Comparison of ENCODE assay signal across 8 mouse cellular contexts in the genomic region with DNA sequence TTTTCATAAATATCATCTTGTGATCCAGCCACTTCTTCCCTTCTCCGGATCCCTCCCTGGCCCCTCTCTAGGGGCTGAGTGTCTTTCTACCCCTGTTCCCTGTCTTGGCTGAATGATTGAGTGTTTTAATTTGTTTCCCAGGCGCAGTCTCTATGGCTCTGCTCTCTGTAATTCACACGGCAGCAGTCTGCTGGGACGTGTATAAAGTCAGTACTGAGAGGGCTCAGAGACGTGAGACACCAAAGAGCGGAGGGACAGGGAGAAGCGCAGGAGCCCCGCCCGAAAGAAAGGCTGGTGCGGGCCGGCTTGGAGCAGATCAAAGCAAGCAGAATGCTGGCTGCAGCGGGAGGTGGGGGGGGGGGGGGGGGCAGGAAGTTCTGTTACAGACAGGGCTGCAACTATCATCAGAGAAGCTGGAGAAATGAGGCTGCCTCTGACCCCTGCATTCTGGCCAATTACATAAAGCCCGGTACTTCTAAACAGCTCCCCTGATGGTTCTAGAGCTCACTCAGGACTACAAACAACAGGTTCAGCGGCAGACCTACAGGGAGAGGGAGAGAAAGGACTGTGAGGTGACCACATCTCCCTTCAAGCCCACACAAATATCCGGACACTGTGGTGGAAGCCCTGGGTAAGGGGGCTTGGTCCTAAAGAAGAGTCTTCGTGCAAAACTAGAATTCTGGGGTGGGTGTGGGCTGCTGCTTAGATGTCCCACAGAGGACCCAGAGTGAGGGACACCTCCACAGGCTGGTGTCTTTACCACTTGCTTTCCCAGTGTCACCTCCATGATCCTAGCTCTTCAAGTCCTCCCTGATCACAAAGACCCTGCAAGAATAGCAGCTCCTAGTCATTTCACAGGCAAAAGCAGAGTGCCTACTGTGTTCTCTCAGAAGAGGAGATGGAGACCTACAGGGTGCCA. TPM values are rescaled to one million over a fixed set of nuclear protein-coding genes. Genes with fewer than 3 reads are reported as not detected.
A peak's percentile ranks its signal among the peaks of the same experiment; 100 is the strongest.
DNase-seq lines count a peak whose midpoint lies in the region; ATAC-seq and TF ChIP-seq lines count a peak whose summit lies in the region.

No protein-coding gene starts in this region.

- no peak for TF ChIP-seq POLR2A in lung, adult 2 months (IDR thresholded peaks at IDR 0.05; ENCODE audit: borderline replicate concordance, extremely low read depth, low read depth, low read length)

- no peak for DNase-seq in lung, adult 2 months
- DNase-seq in forebrain, embryonic 10.5 days (ENCODE audit: extremely low spot score, low spot score) = peak; percentile 27
- peak; percentile 69 for DNase-seq in intestine, embryonic 14.5 days (ENCODE audit: low spot score)
- peak; percentile 23 for DNase-seq in lung, postnatal 0 days (ENCODE audit: low spot score)
- DNase-seq in cerebellum, postnatal 36 days = no peak

- WGBS in lung, embryonic 15.5 days = 5% methylated on average over 16 of the region's 16 CpGs
- 8% methylated on average over 16 of the region's 16 CpGs for WGBS in lung, adult 2 months
- WGBS in forebrain, embryonic 10.5 days = 2% methylated on average over 16 of the region's 16 CpGs
- WGBS in intestine, embryonic 14.5 days = 1% methylated on average over 16 of the region's 16 CpGs
- 4% methylated on average over 16 of the region's 16 CpGs for WGBS in lung, postnatal 0 days
- 3% methylated on average over 16 of the region's 16 CpGs for WGBS in stomach, embryonic 15.5 days

- H3K27ac ChIP-seq in lung, embryonic 15.5 days = no peak overlapping the region
- peak overlapping the region; percentile 77 for H3K27ac ChIP-seq in forebrain, embryonic 10.5 days
- H3K27ac ChIP-seq in intestine, embryonic 14.5 days (ENCODE audit: low read depth) = 0 out of 2 replicates have a peak overlapping the region, but pooled peaks have one; percentile 11
- H3K27ac ChIP-seq in lung, postnatal 0 days (ENCODE audit: low read length) = no peak overlapping the region
- H3K27ac ChIP-seq in stomach, embryonic 15.5 days = no peak overlapping the region

- peaks cover 16% of the 10 kb centered on the region for H3K4me1 ChIP-seq in lung, embryonic 15.5 days
- H3K4me1 ChIP-seq in lung, adult 2 months (ENCODE audit: control insufficient read depth, insufficient read depth, low read length) = no peaks in the 10 kb centered on the region
- H3K4me1 ChIP-seq in forebrain, embryonic 10.5 days = peaks cover 34% of the 10 kb centered on the region
- H3K4me1 ChIP-seq in intestine, embryonic 14.5 days (replicated peaks; ENCODE audit: control insufficient read depth, insufficient read depth, low read length) = peaks cover 10% of the 10 kb centered on the region
- H3K4me1 ChIP-seq in lung, postnatal 0 days (ENCODE audit: insufficient read depth, low read depth, low read length) = no peaks in the 10 kb centered on the region
- H3K4me1 ChIP-seq in stomach, embryonic 15.5 days = peaks cover 14% of the 10 kb centered on the region

- TF ChIP-seq CTCF in lung, adult 2 months (IDR thresholded peaks at IDR 0.05; ENCODE audit: insufficient read depth, low read length) = no peak
- TF ChIP-seq CTCF in lung, postnatal 0 days (IDR thresholded peaks at IDR 0.05) = no peak

- no peak overlapping the region for H3K4me3 ChIP-seq in lung, embryonic 15.5 days
- no peak overlapping the region for H3K4me3 ChIP-seq in lung, adult 2 months (replicated peaks; ENCODE audit: extremely low read depth, low read depth, low read length)
- peak overlapping the region; percentile 40 for H3K4me3 ChIP-seq in forebrain, embryonic 10.5 days
- peak overlapping the region; percentile 17; the same call in 1 of the 2 replicates for H3K4me3 ChIP-seq in intestine, embryonic 14.5 days (ENCODE audit: low read depth, low read length)
- H3K4me3 ChIP-seq in lung, postnatal 0 days (ENCODE audit: low read depth, low read length) = no peak overlapping the region
- 0 out of 2 replicates have a peak overlapping the region, but pooled peaks have one; percentile 1 for H3K4me3 ChIP-seq in stomach, embryonic 15.5 days (replicated peaks)

- no peak overlapping the region for H3K9ac ChIP-seq in lung, embryonic 15.5 days
- H3K9ac ChIP-seq in intestine, embryonic 14.5 days (ENCODE audit: low read length) = peak overlapping the region; percentile 11; the same call in 1 of the 2 replicates
- no peak overlapping the region for H3K9ac ChIP-seq in lung, postnatal 0 days (replicated peaks; ENCODE audit: low read depth)
- H3K9ac ChIP-seq in stomach, embryonic 15.5 days = no peak overlapping the region

- peak; percentile 40 for ATAC-seq in lung, embryonic 15.5 days (ENCODE audit: borderline replicate concordance, extremely low read depth, low FRiP score, low TSS enrichment)
- peak; percentile 67 for ATAC-seq in intestine, embryonic 14.5 days (replicated peaks; ENCODE audit: low FRiP score, low TSS enrichment, low read depth)
- peak; percentile 47; the same call in 1 of the 2 replicates for ATAC-seq in lung, postnatal 0 days
- peak; percentile 54; the same call in 1 of the 2 replicates for ATAC-seq in stomach, embryonic 15.5 days (ENCODE audit: insufficient read depth, low FRiP score, low read depth)
- no peak for ATAC-seq in erythroblast, adult 5-6 weeks (replicated peaks; ENCODE audit: low FRiP score, poor library complexity, severe bottlenecking)

- no peaks in the 10 kb centered on the region for H3K36me3 ChIP-seq in lung, embryonic 15.5 days
- no peaks in the 10 kb centered on the region for H3K36me3 ChIP-seq in forebrain, embryonic 10.5 days (replicated peaks)
- H3K36me3 ChIP-seq in intestine, embryonic 14.5 days (ENCODE audit: control insufficient read depth, insufficient read depth, low read length) = no peaks in the 10 kb centered on the region
- H3K36me3 ChIP-seq in lung, postnatal 0 days (ENCODE audit: insufficient read depth, low read length) = no peaks in the 10 kb centered on the region
- no peaks in the 10 kb centered on the region for H3K36me3 ChIP-seq in stomach, embryonic 15.5 days

- H3K4me2 ChIP-seq in lung, embryonic 15.5 days = peak overlapping the region; percentile 48
- peak overlapping the region; percentile 48 for H3K4me2 ChIP-seq in intestine, embryonic 14.5 days (ENCODE audit: low read length)
- peak overlapping the region; percentile 25; the same call in 1 of the 2 replicates for H3K4me2 ChIP-seq in lung, postnatal 0 days (replicated peaks; ENCODE audit: low read depth, low read length)
- H3K4me2 ChIP-seq in stomach, embryonic 15.5 days = peak overlapping the region; percentile 40

- no peak for TF ChIP-seq EP300 in lung, postnatal 0 days (IDR thresholded peaks at IDR 0.05)

- H3K27me3 ChIP-seq in lung, embryonic 15.5 days = peaks cover 8% of the 10 kb centered on the region; the same call in 1 of the 2 replicates
- peaks cover 46% of the 10 kb centered on the region for H3K27me3 ChIP-seq in forebrain, embryonic 10.5 days (ENCODE audit: poor library complexity, severe bottlenecking)
- H3K27me3 ChIP-seq in intestine, embryonic 14.5 days (replicated peaks; ENCODE audit: control insufficient read depth, insufficient read depth, low read length) = no peaks in the 10 kb centered on the region
- H3K27me3 ChIP-seq in lung, postnatal 0 days (replicated peaks; ENCODE audit: insufficient read depth, low read length) = no peaks in the 10 kb centered on the region
- H3K27me3 ChIP-seq in stomach, embryonic 15.5 days (replicated peaks) = no peaks in the 10 kb centered on the region

- H3K9me3 ChIP-seq in lung, embryonic 15.5 days = no peaks in the 10 kb centered on the region
- no peaks in the 10 kb centered on the region for H3K9me3 ChIP-seq in forebrain, embryonic 10.5 days
- H3K9me3 ChIP-seq in intestine, embryonic 14.5 days (ENCODE audit: control insufficient read depth, low read length) = no peaks in the 10 kb centered on the region
- no peaks in the 10 kb centered on the region for H3K9me3 ChIP-seq in lung, postnatal 0 days (ENCODE audit: low read length)
- no peaks in the 10 kb centered on the region for H3K9me3 ChIP-seq in stomach, embryonic 15.5 days

RNA-seq across cellular contexts. Expression of a gene that starts 20.7 kb away (rescaled TPM):
- polyA plus RNA-seq in lung, embryonic 15.5 days (2015; fragmentation: Nextera tagmentation; extraction: Ambion mirVana) = 123 and 130 TPM in 2 replicates
- polyA plus RNA-seq in lung, adult 2 months (2012; rRNA removed) = 17.7 and 20.1 TPM in 2 replicates
- polyA plus RNA-seq in forebrain, embryonic 10.5 days (2016; fragmentation: Nextera tagmentation; extraction: Ambion mirVana) = 328 and 332 TPM in 2 replicates
- polyA plus RNA-seq in intestine, embryonic 14.5 days (2014; fragmentation: Nextera tagmentation; extraction: Ambion mirVana) = 139 and 145 TPM in 2 replicates
- polyA plus RNA-seq in lung, postnatal 0 days (2015; fragmentation: Nextera tagmentation; extraction: Ambion mirVana) = 21.0 and 23.1 TPM in 2 replicates
- polyA plus RNA-seq in stomach, embryonic 15.5 days (2015; fragmentation: Nextera tagmentation; extraction: Ambion mirVana) = 113 and 125 TPM in 2 replicates
- 13.4 and 20.6 TPM in 2 replicates for total RNA-seq in erythroblast, adult 5-6 weeks (2015; ENCODE audit: low replicate concordance)
- total RNA-seq in erythroblast, adult 5-6 weeks (2017; ENCODE audit: low replicate concordance) = 23.5 and 26.2 TPM in 2 replicates

Comparison
In these comparisons a context has a peak if more than half of its experiments do, and no peak if none do; other contexts are left out.
1. DNase-seq: peak in forebrain, embryonic 10.5 days (single experiment), intestine, embryonic 14.5 days (single experiment) and lung, postnatal 0 days (single experiment); none in lung, adult 2 months (single experiment) and cerebellum, postnatal 36 days (0 of 2).
2. H3K27ac ChIP-seq: peak in forebrain, embryonic 10.5 days (single experiment) and intestine, embryonic 14.5 days (single experiment); none in lung, embryonic 15.5 days (single experiment), lung, postnatal 0 days (single experiment) and stomach, embryonic 15.5 days (single experiment).
3. H3K4me3 ChIP-seq: peak in forebrain, embryonic 10.5 days (single experiment), intestine, embryonic 14.5 days (single experiment) and stomach, embryonic 15.5 days (single experiment); none in lung, embryonic 15.5 days (single experiment), lung, adult 2 months (single experiment) and lung, postnatal 0 days (single experiment).
4. Peak in every context shown above with its lines, with median percentiles within 50 percentile points of each other: H3K4me2 ChIP-seq.